Mouse (Mus musculus) telencephalon, adult 2 months (tissue): ENCODE results near the gene Lrguk.

Experiments used
- DNase-seq: peaks from one replicate; pipeline ENCODE4 v3.0.0-alpha.2; 2011; ENCODE audit warnings: low read depth, low spot score

The Lrguk gene

GRCm38 (mm10) chr6:34066790-34067189, 37.5 kb downstream of the Lrguk start:
- no peak for DNase-seq

DNA sequence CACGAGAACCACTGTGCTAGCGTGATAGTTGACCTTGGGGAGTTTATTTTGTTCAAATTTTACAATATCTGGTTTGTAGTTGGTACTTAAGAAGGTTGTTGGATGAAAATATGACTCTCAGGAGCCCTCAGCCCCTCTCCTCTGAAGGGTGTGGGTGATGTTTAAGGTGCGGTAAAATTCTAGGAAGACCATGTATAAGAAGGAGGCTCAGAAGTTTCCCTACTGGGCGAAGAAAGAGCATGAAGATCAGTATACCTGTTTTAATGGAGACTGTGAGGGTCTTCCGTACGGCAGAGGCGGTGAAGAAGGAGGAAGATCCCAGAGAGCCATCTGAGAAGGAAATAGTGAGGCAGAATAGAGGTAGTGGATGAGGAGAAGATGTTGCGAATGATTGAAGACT, 38.0 kb downstream of the Lrguk start:
- no peak for DNase-seq

GRCm38 (mm10) chr6:34071936-34072335, 42.7 kb downstream of the Lrguk start:
- no peak for DNase-seq

DNA sequence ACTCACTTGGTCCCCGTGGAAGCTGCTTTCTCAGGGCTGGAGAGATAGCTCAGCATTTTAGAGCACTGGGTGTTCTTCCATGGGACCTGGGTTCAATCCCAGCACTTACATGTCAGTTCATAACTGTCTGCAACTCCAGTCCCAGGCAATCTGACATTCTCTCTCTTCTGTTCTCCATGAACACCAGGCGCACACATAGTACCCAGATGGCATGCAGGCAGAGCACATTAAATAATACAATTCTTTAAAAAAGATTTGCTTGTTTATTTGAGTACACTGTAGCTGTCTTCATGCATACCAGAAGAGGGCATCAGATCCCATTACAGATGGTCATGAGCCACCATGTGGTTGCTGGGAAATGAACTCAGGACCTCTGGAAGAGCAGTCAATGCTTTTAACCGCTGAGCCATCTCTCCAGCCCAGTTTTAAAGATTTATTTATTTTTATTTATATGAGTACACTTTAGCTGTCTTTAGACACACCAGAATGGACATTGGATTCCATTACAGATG, 44.7 kb downstream of the Lrguk start:
- DNase-seq, result no peak

DNA sequence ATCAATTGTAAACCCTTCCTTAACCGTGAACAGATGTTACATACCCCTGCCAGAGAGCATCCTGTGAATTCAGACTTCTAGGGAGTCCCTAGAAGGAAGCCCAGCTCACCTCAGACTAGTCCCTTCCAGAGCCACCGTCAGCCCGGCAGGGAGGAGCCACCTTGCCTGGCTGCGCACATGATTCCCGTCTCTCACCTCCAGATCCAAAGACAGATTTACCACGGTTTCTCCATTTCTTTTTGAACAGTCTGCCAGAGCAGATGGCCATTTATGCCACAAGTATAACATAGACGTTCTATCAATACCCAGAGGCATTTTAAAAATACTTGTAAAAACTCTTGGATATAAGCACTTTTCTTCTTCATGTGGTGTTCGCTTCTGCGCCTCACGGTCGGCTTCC, 46.3 kb downstream of the Lrguk start:
- peak; percentile 54 for DNase-seq

DNA sequence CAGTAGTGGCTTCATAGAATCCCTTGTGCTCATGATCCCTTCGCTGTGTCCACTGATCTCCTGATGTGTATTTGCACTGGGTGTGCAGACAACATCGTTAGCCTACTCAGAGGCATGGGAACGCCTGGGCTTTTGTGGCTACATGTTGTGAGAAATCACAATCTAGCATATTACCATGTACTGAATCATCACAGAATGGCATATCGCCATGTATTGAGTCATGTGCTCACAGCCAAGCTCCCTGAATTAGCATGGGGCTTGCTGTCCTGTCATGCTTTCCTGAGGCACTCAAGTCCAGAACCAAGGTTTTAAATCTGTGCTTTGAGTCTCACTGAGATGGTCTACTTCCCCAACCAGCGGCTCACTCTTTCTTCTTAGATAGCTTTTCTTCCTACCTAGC, 54.2 kb downstream of the Lrguk start:
- no peak for DNase-seq

GRCm38 (mm10) chr6:34087701-34088100, 58.5 kb downstream of the Lrguk start:
- DNase-seq, result peak; percentile 28

GRCm38 (mm10) chr6:34088986-34089385, 59.7 kb downstream of the Lrguk start:
- no peak for DNase-seq

DNA sequence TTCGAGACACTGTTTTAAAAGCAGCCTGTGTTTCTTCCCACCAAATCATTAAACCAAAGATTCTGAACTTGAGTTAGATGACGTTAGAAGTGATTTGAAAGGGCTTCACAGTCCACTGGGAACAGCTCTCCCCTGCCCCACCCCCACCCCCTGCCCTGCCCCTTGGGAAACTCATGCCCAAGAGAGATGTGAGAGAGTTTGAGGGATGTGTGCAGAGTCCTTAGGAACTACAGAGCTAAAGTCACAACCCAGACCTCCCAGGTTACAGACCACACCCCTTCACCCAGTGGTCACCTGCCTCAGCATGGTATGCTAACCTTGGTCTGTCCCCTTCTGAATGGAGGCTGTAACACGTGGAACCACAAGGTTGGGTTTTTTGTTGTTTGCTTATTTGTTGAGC, 62.3 kb downstream of the Lrguk start:
- DNase-seq, result no peak

GRCm38 (mm10) chr6:34096274-34096673, 67.0 kb downstream of the Lrguk start:
- DNase-seq, result no peak

DNA sequence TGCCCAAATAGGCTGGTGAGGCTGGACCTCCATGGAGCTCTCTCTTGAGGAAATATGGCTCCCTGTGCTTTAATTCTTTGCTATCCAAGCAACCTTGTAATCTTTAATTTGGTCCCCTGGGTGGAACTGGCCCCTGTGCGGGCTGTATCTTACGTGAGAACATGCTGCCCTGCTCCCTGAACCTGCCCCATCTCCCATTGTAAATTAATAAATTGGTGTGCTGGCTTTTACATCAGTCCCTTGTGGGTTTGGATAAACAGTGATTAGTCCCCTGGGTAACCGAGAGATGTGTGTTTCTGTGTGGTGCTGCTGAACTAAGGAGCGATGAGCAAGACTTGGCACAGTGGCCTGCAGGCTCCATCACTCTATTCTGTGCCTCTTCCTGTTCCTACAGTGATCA, 67.7 kb downstream of the Lrguk start:
- DNase-seq, result no peak

GRCm38 (mm10) chr6:34099725-34100124, 70.5 kb downstream of the Lrguk start:
- DNase-seq, result no peak

DNA sequence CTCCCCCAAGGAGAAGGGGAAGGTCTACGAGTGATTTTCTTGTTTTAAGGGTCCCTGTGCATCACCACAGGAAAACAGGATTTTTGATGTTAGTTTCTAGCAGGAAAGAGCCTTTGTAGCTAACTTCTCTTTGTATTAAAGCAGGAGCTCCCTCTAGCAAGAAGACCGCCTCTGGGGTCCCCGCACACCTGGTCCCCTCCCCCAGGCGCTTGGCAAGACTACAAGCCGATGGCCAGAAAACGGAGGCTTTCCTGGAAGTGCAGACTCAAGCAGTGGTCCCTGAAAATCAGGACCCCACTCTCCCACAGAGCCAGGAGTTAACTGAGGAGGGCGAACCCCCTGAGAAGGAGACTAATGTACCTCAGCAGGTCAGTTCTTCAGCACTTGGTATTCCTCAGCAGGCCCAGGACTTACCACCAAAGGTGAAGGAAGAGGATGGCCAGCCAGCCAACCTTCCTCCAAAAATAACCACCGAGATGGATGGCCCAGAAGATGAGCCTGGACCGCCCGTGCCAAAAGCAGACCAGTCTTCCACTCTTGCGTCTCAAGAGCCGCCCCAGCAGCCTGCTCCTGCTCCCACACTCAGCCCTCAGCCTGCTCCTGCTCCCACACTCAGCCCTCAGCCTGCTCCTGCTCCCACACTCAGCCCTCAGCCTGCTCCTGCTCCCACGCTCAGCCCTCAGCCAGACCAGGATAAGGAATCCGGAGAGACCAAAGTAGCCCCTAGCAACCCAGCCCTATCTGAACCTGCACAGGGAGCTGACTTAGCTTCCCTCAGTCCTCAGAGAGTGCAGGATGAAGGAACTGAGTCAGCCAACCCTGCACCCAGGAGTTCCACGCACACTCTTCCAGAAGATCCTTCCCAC, 72.5 kb downstream of the Lrguk start:
- DNase-seq, result no peak

GRCm38 (mm10) chr6:34103251-34103920, 74.1 kb downstream of the Lrguk start:
- DNase-seq, result no peak

- DNase-seq, result no peak
These were observed 81.3 kb downstream of the Lrguk start for GRCm38 (mm10) chr6:34110571-34110970.

- peak; percentile 17 for DNase-seq
These were observed 82.2 kb downstream of the Lrguk start for GRCm38 (mm10) chr6:34111406-34111805.

DNA sequence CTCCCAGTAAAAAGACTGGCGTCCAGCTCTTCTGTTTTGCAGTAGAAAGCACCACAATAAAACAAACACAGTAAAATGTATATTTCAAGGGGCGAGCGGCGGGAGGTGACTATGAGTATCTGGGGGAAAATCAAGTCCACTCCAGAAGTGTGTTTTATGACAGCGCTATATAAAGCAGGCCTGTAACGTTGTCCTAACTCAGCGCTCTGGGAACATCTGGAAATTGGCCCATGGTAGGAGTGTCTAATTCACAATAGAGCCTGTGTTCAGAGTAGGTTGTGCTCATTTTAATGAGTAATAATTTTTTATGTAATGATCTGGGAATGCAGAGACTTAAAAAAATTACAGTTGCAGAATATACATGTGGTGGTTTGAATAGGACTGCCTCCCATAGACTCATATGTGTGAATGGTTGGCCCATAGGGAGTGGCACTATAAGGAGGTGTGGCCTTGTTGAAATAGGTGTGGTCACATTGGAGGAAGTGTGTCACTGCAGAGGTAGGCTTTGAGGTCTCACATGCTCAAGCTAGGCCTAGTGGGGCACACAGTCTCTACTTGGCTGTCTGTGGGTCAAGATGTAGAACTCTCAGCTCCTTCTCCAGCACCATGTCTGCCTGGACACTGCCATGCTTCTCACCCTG, 87.7 kb downstream of the Lrguk start:
- DNase-seq, result no peak

DNA sequence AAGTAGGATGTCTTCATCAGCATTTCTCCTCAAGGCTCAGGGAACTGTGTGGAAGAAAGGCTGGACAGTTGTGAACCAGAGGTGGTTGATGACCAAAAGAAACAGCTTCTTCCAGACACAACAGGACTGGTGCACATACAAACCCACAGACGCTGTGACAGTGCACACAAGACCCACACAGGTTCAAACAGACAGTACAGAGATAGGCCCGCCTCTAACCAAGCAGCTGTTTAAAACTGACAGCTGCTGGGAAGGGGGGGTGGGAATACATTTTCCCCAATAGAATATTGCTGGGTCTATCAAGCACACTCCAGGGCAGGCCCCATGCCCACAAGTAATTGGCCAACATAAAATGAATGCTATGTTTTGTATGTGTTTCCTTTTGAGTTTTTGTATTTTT, 95.2 kb downstream of the Lrguk start:
- no peak for DNase-seq

DNA sequence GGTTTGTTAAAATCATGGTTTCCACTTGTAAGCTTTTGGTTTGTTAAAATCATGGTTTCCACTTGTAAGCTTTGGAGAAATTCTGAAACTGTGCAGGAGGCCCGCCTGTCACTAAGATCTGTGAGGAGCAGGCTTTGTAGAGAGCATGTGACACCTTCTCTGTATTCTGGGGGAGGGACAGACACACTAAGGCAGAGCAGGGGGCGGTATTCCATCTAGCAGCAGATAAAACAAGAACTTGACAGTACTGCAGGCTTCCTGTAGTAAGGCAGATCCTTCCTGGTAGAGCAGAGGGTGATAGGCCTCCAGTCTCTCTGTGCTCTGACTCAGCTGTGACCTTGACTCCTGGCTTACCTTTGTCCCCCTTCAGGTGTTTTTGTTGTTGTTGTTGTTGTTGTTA, 100.0 kb downstream of the Lrguk start:
- DNase-seq, result peak; percentile 28

GRCm38 (mm10) chr6:34132391-34132790, 103.1 kb downstream of the Lrguk start:
- DNase-seq, result no peak

DNA sequence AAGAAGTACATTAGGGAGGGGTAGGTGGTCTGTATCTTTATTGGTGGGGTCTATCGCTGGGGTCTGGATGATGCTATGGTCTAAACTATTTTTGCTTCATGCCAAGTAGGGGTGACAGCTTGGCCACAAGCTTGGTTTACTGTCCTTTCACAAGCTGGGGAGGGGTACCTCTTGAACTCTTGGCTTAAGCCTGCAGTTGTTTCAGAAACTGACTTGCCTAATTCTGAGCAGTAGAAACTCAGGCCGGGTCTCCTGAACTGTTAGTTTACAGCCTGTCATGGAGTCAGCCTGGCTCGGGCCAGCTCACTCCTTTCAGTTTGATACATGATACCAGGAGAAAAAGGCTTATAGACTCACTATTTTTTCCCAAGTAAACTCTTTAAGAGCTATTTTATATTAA, 109.1 kb downstream of the Lrguk start:
- DNase-seq, result no peak

DNA sequence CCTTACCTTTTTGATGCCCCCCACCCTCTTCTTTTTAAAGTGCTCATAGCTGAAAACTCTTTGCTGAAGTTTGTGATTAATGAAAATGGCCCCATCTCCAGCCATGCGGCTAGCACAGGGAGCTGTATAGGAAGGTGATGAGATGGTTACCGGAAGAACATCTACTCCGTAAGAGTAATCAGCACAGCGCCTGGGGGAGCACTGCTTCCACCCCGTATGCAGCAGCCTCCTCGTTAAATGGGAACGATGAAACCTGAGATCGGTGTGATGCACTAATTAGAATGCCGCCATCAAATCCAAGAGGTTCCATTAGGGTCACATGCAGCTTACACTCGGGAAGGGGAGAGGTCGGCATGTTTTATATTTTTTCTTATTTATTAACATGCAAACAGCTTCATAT, 113.7 kb downstream of the Lrguk start:
- no peak for DNase-seq
